Mouse (Mus musculus) inflammation-experienced regulatory T-cells, adult 16 weeks (primary cell): Measurements from ENCODE around the gene Gm9495. TPM values are rescaled to one million over a fixed set of nuclear protein-coding genes. Genes with fewer than 3 reads are reported as not detected.

ENCODE experiments used
- polyA plus RNA-seq: library from polyadenylated mRNA; unstranded; fragments of 100-300 nt; shearing (Covaris generic); gene quantifications from one replicate; pipeline ENCODE4 v1.2.1, GENCODE M21; 2017

Gm9495 gene
- polyA plus RNA-seq: not detected

DNA sequence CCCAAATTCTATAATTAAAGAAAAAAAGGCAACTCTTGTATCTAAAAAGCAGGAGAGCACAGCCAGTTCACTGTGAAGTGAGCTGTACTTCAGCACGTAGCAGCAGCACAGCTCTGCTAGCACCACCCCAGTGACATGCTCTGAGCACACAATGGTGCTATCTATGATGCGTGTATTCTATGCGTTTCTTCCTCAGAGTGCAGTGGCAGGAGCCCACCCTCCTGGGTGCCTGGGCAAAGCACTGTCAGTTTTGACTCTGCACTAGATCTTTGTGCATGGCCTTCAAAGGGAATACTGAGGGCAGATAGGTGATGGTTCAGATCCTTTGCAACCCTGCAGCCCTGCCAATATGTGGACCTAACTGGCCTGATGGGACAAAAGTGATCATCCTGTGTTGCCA is at the start of gene Gm9495:
Gm9495 (minus strand) TSS at position 101 of the 400 bp plus-strand sequence.

Other genes with a start within 250 kb of the Gm9495 start
- 24.7 TPM for gene Zfp930, start 244.5 kb downstream of the Gm9495 start, polyA plus RNA-seq
- 27.0 TPM for gene D130040H23Rik, start 182.5 kb downstream of the Gm9495 start, polyA plus RNA-seq
- not detected for gene Gm7697, start 69.4 kb upstream of the Gm9495 start, polyA plus RNA-seq
- 35.4 TPM for gene Zfp868, start 172.0 kb upstream of the Gm9495 start, polyA plus RNA-seq
- 0.56 TPM for gene Zfp964, start 200.9 kb upstream of the Gm9495 start, polyA plus RNA-seq